Mouse (Mus musculus) retina, embryonic 14.5 days (tissue): ENCODE measurements at regions not wholly inside any gene's neighbourhood (a gene's known extent, or its start where the extent isn't known, plus 50 kb on each side); places are given as distances from the start of the nearest gene placed in this dataset.

Experiments used
- DNase-seq: peaks from one replicate; pipeline ENCODE4 v3.0.0-alpha.2; 2015; ENCODE audit warnings: low spot score

DNA sequence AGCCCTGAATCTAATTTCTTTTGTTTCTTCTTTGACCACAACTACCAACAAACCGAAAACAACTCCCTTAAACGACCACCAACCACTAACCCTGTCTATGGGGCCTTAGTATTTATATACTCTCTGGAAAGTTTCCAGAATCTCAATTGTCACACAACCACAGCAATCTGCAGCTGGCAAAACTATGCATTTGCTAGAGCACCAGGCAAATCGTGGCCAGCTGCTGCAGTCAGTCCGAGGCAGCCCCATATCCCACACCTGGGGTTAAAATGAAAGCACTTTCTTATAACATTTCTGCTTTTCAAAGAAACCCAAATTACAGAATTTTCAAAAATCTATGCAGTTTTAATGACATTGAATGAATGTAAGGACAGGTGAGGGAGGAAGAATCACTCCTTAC, 63.8 kb upstream of the Thpo start:
- DNase-seq, result no peak

DNA sequence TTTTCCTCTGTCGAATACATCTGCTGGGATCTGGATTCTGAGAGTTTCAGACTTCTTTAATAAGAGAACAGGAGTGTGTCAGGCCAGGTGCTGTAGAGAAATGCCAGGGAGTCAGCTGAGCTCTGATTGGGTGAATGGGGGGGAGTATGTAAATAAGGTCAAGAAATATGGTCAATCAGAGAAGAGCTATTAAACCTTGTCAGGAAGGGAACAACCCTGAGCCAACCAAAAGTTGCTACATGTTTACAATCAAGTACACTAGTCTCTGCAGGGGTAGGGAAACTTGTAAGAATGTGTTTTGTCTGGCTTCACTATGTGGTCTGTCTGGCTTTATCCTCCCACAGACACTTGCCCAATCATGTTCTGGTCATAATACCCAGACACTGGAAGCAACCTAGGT, 60.4 kb upstream of the Thpo start:
- DNase-seq, result no peak
